13 mouse cellular contexts compared by ENCODE assay signal in the genomic region with DNA sequence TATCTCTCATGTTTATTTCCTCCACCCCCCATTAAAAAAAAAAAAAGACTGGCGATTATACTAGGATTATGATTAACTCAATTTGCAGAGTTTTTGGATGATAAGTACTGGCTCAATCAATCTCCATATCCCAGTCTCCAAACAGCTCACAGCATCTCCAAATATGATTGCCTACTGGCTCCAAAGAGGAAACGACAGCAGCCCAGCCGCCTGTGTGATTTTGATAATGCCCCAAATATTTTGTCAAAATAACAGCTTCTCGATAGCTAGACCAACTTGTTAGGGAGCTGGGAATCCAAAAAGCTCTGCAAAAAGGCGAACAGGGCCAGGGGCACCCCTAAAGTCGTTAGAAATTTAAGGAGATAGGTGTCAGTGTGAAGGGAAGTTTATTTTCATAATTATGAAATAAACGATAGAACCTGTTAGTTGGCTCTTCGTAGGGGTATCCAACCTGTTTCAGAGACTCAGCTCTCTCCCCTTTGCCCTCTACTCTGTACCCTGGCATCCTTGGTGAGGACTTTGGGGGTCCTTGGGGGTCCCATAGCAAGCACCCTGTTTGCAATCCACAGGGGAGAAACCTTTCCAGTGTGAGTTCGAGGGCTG. TPM values are rescaled to one million over a fixed set of nuclear protein-coding genes. Genes with fewer than 3 reads are reported as not detected.
DNase-seq lines count a peak whose midpoint lies in the region; ATAC-seq and TF ChIP-seq lines count a peak whose summit lies in the region.
"Had no signal": no experiment of that assay in that cellular context is flagged by ENCODE, and none has a peak within 500 bp of the region (broad histone marks: within the 10 kb centered on the region; RNA-seq: fewer than 3 reads in every experiment).

No protein-coding gene starts in this region.

- DNase-seq in layer of hippocampus, adult 2 months (ENCODE audit: low spot score in 2 of 2), result no peak
- DNase-seq in layer of hippocampus, adult 11-12 months (ENCODE audit: low spot score), result no peak
- DNase-seq in forebrain, embryonic 11.5 days (ENCODE audit: low spot score), result no peak
- no peak for DNase-seq in limb, embryonic 11.5 days (ENCODE audit: low spot score)
- DNase-seq in c-Kit-positive CD71-positive TER-119-positive erythroid progenitor cells, embryonic 14.5 days (ENCODE audit: low spot score), result no peak
- DNase-seq in layer of hippocampus, adult 9-10 months (ENCODE audit: low spot score), result no peak
- DNase-seq: adrenal gland, adult 2 months had no signal

- H3K9ac ChIP-seq in forebrain, embryonic 11.5 days (ENCODE audit: low read length), result peak overlapping the region; percentile 99
- peak overlapping the region; percentile 97 for H3K9ac ChIP-seq in limb, embryonic 11.5 days (ENCODE audit: low read length)

- no peaks in the 10 kb centered on the region; the same call in 1 of the 2 replicates for H3K36me3 ChIP-seq in forebrain, embryonic 11.5 days (ENCODE audit: control insufficient read depth, insufficient read depth, low read length)
- no peaks in the 10 kb centered on the region for H3K36me3 ChIP-seq in limb, embryonic 11.5 days (ENCODE audit: control insufficient read depth, insufficient read depth, low read length)

- peak overlapping the region; percentile 77 for H3K27ac ChIP-seq in layer of hippocampus, adult 2 months
- H3K27ac ChIP-seq in forebrain, embryonic 11.5 days (ENCODE audit: low read depth, low read length), result peak overlapping the region; percentile 99
- peak overlapping the region; percentile 81 for H3K27ac ChIP-seq in limb, embryonic 11.5 days (replicated peaks; ENCODE audit: low read depth, low read length)
- peak overlapping the region; percentile 46 for H3K27ac ChIP-seq in olfactory bulb, adult 2 months (ENCODE audit: insufficient read depth, low read depth, low read length)
- H3K27ac ChIP-seq: macrophage had no signal

- 1% methylated on average over 9 of the region's 9 CpGs for WGBS in forebrain, embryonic 11.5 days
- 2% methylated on average over 9 of the region's 9 CpGs for WGBS in limb, embryonic 11.5 days
- 17% methylated on average over 9 of the region's 9 CpGs for WGBS in olfactory bulb, adult 2 months

- no peak for TF ChIP-seq CTCF in layer of hippocampus, adult 2 months (conservative IDR thresholded peaks at IDR 0.05)
- no peak for TF ChIP-seq CTCF in olfactory bulb, adult 2 months (IDR thresholded peaks at IDR 0.05; ENCODE audit: insufficient read depth, low read depth, low read length)

- H3K4me1 ChIP-seq in forebrain, embryonic 11.5 days (replicated peaks; ENCODE audit: control insufficient read depth, insufficient read depth, low read length), result peaks cover 16% of the 10 kb centered on the region
- peaks cover 23% of the 10 kb centered on the region for H3K4me1 ChIP-seq in limb, embryonic 11.5 days (ENCODE audit: control insufficient read depth, insufficient read depth, low read length)
- peaks cover 9% of the 10 kb centered on the region for H3K4me1 ChIP-seq in olfactory bulb, adult 2 months (ENCODE audit: control insufficient read depth, insufficient read depth, low read length)

- no peak for ATAC-seq in forebrain, embryonic 11.5 days (replicated peaks; ENCODE audit: low FRiP score)
- no peak for ATAC-seq in limb, embryonic 11.5 days (ENCODE audit: insufficient number of reproducible peaks, low FRiP score, low TSS enrichment, low read depth)
- no peak for ATAC-seq in activated CD4-positive, CD25-positive, alpha-beta regulatory T cell, adult 4 months

- H3K4me2 ChIP-seq in forebrain, embryonic 11.5 days (ENCODE audit: low read depth, low read length, severe bottlenecking), result peak overlapping the region; percentile 55
- H3K4me2 ChIP-seq in limb, embryonic 11.5 days (ENCODE audit: low read depth, severe bottlenecking), result peak overlapping the region; percentile 75

- no peak for TF ChIP-seq POLR2A in olfactory bulb, adult 2 months (IDR thresholded peaks at IDR 0.05; ENCODE audit: insufficient read depth, low read depth, low read length)

- no peaks in the 10 kb centered on the region for H3K9me3 ChIP-seq in forebrain, embryonic 11.5 days (ENCODE audit: control insufficient read depth, low read length)
- H3K9me3 ChIP-seq in limb, embryonic 11.5 days (ENCODE audit: control insufficient read depth, low read length), result no peaks in the 10 kb centered on the region

- H3K4me3 ChIP-seq in layer of hippocampus, adult 2 months, result peak overlapping the region; percentile 57
- H3K4me3 ChIP-seq in forebrain, embryonic 11.5 days (ENCODE audit: low read depth, low read length), result peak overlapping the region; percentile 84
- peak overlapping the region; percentile 77 for H3K4me3 ChIP-seq in limb, embryonic 11.5 days (ENCODE audit: low read depth, low read length)
- peak overlapping the region; percentile 59 for H3K4me3 ChIP-seq in olfactory bulb, adult 2 months (ENCODE audit: insufficient read depth, low read depth, low read length)

- peaks cover 13% of the 10 kb centered on the region for H3K27me3 ChIP-seq in forebrain, embryonic 11.5 days (ENCODE audit: control insufficient read depth, insufficient read depth, low read length)
- H3K27me3 ChIP-seq in limb, embryonic 11.5 days (ENCODE audit: control insufficient read depth, insufficient read depth, low read length), result peaks cover 28% of the 10 kb centered on the region
- H3K27me3 ChIP-seq: CH12.LX had no signal

RNA-seq across cellular contexts. Expression of gene Zic2, which starts 2.8 kb away (rescaled TPM):
- total RNA-seq in layer of hippocampus, adult 2 months (2021), result 10 to 100 TPM; 17.7 to 21.9 TPM
- 10.3 and 11.4 TPM in 2 replicates for polyA plus RNA-seq in forebrain, embryonic 11.5 days (2014; fragmentation: Nextera tagmentation; extraction: Ambion mirVana)
- polyA plus RNA-seq in limb, embryonic 11.5 days (2014; fragmentation: Nextera tagmentation; extraction: Ambion mirVana), result 5.1 and 5.6 TPM in 2 replicates
- not detected in 2 replicates for polyA plus RNA-seq in olfactory bulb, adult 2 months (2012; ENCODE audit: insufficient read depth, insufficient read length, low replicate concordance, missing spikeins)
- polyA plus RNA-seq in activated CD4-positive, CD25-positive, alpha-beta regulatory T cell, adult 4 months (2017; shearing (Covaris generic)), result not detected
- total RNA-seq: adrenal gland, adult 2 months; CH12.LX; hematopoietic stem cell, adult 5-6 weeks had no signal
- polyA plus RNA-seq: macrophage had no signal

RNA-seq across cellular contexts. Expression of gene Gm10837, which starts 12.3 kb away (rescaled TPM):
- total RNA-seq in layer of hippocampus, adult 2 months (2021), result not detected
- 0.29 and 0.48 TPM in 2 replicates for polyA plus RNA-seq in forebrain, embryonic 11.5 days (2014; fragmentation: Nextera tagmentation; extraction: Ambion mirVana)
- polyA plus RNA-seq in limb, embryonic 11.5 days (2014; fragmentation: Nextera tagmentation; extraction: Ambion mirVana), result 0.16 and 0.19 TPM in 2 replicates
- not detected in 2 replicates for polyA plus RNA-seq in olfactory bulb, adult 2 months (2012; ENCODE audit: insufficient read depth, insufficient read length, low replicate concordance, missing spikeins)
- polyA plus RNA-seq in activated CD4-positive, CD25-positive, alpha-beta regulatory T cell, adult 4 months (2017; shearing (Covaris generic)), result not detected
- total RNA-seq: adrenal gland, adult 2 months; CH12.LX; hematopoietic stem cell, adult 5-6 weeks had no signal
- polyA plus RNA-seq: adrenal gland, adult 2 months; gonadal fat pad, adult 2 months; macrophage had no signal

RNA-seq across cellular contexts. Expression of gene Zic5, which starts 12.6 kb away (rescaled TPM):
- total RNA-seq in layer of hippocampus, adult 2 months (2021), result 1 to 10 TPM; 3.9 to 4.4 TPM
- 28.6 and 30.0 TPM in 2 replicates for polyA plus RNA-seq in forebrain, embryonic 11.5 days (2014; fragmentation: Nextera tagmentation; extraction: Ambion mirVana)
- polyA plus RNA-seq in limb, embryonic 11.5 days (2014; fragmentation: Nextera tagmentation; extraction: Ambion mirVana), result 11.3 and 12.5 TPM in 2 replicates
- not detected in 2 replicates for polyA plus RNA-seq in olfactory bulb, adult 2 months (2012; ENCODE audit: insufficient read depth, insufficient read length, low replicate concordance, missing spikeins)
- under 1 TPM in 1 of 2 experiments, not detected in 1; 0.12 TPM for polyA plus RNA-seq in activated CD4-positive, CD25-positive, alpha-beta regulatory T cell, adult 4 months (2017; shearing (Covaris generic))
- total RNA-seq: adrenal gland, adult 2 months; hematopoietic stem cell, adult 5-6 weeks had no signal
- polyA plus RNA-seq: gonadal fat pad, adult 2 months; macrophage had no signal

RNA-seq across cellular contexts. Expression of gene Gm5089, which starts 27.2 kb away (rescaled TPM):
- under 1 TPM; 0.17 to 0.36 TPM for total RNA-seq in layer of hippocampus, adult 2 months (2021)
- polyA plus RNA-seq in forebrain, embryonic 11.5 days (2014; fragmentation: Nextera tagmentation; extraction: Ambion mirVana), result 1.7 and 2.4 TPM in 2 replicates
- 0.24 and 0.33 TPM in 2 replicates for polyA plus RNA-seq in limb, embryonic 11.5 days (2014; fragmentation: Nextera tagmentation; extraction: Ambion mirVana)
- polyA plus RNA-seq in olfactory bulb, adult 2 months (2012; ENCODE audit: insufficient read depth, insufficient read length, low replicate concordance, missing spikeins), result not detected in 2 replicates
- not detected for polyA plus RNA-seq in activated CD4-positive, CD25-positive, alpha-beta regulatory T cell, adult 4 months (2017; shearing (Covaris generic))
- total RNA-seq: adrenal gland, adult 2 months; CH12.LX; hematopoietic stem cell, adult 5-6 weeks had no signal
- polyA plus RNA-seq: adrenal gland, adult 2 months; gonadal fat pad, adult 2 months; macrophage had no signal

RNA-seq across cellular contexts. Expression of gene Pcca, which starts 56.1 kb away (rescaled TPM):
- 10 to 100 TPM; 41.2 to 44.3 TPM for total RNA-seq in layer of hippocampus, adult 2 months (2021)
- 34.9 and 39.6 TPM in 2 replicates for polyA plus RNA-seq in forebrain, embryonic 11.5 days (2014; fragmentation: Nextera tagmentation; extraction: Ambion mirVana)
- polyA plus RNA-seq in limb, embryonic 11.5 days (2014; fragmentation: Nextera tagmentation; extraction: Ambion mirVana), result 36.4 and 38.8 TPM in 2 replicates
- polyA plus RNA-seq in olfactory bulb, adult 2 months (2012; ENCODE audit: insufficient read depth, insufficient read length, low replicate concordance, missing spikeins), result not detected in 2 replicates
- 10 to 100 TPM; 11.5 to 19.5 TPM for polyA plus RNA-seq in activated CD4-positive, CD25-positive, alpha-beta regulatory T cell, adult 4 months (2017; shearing (Covaris generic))

Comparison
In these comparisons a context has a peak if more than half of its experiments do, and no peak if none do; other contexts are left out.
1. H3K27ac ChIP-seq: peak in every context shown above with its lines; median percentile 99 in forebrain, embryonic 11.5 days; 81 in limb, embryonic 11.5 days; 77 in layer of hippocampus, adult 2 months; 46 in olfactory bulb, adult 2 months.